Mouse (Mus musculus): ENCODE results near the gene Prrc2b. TPM values are rescaled to one million over a fixed set of nuclear protein-coding genes. Genes with fewer than 3 reads are reported as not detected.

The Prrc2b gene
- polyA plus RNA-seq, 1 experiment = 5.5 TPM

DNA sequence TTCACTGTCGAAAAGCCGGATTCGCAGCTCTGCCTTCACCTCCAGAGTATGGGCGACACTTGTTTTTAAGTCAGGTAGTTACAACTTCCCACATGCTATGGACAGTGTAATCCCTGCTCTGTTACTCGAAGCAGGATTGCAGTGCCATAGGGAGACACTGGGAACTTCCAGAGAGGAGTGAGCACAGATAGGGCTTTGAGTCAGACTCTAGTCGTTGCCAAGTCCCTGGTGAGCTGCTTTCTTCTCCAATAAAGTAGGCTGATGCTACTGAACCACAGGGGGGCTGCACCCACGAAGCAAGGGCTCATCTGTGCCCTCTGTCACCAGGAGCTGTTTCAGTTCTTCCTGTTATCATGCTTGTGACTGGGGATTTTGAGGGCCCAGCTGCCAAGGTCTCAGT, 70.7 kb downstream of the Prrc2b start:
- Histone ChIP-seq H3K4me3 (ENCODE audit: control insufficient read depth, low read depth, low read length) (no peak overlapping the region), H3K27ac (ENCODE audit: control insufficient read depth, insufficient read depth, low read depth, low read length) (no peak overlapping the region), H3K4me1 (ENCODE audit: control insufficient read depth, insufficient read depth, low read length) (no peaks in the 10 kb centered on the region; the same call in none of the 2 replicates), H3K36me3 (ENCODE audit: control insufficient read depth, insufficient read depth, low read length) (no peaks in the 10 kb centered on the region), H3K27me3 (ENCODE audit: control insufficient read depth, insufficient read depth, low read length) (no peaks in the 10 kb centered on the region)
- TF ChIP-seq CTCF (IDR thresholded peaks at IDR 0.05; ENCODE audit: control insufficient read depth, insufficient read depth, insufficient replicate concordance, low read depth, low read length) (no peak), POLR2A (IDR thresholded peaks at IDR 0.05; ENCODE audit: control insufficient read depth, low read depth, low read length) (no peak)

DNA sequence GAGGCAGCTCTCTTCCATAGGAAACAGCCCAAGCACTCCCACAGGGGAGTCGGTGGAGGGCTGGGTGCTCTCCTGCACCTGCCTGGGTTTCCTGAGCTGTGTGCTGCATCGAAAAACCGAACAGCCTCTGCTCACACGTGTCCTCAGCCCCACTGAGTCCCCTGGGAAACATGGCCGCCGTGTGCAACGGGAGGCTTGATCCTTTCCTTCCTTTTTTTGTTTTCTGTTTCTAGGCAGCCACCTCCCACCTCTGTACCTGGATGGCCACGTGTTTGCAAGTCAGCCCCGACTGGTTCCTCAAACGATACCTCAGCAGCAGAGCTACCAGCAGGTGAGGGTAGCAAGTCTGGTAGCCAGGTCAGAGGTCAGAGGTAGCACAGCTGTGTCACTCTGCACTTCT, 71.2 kb downstream of the Prrc2b start:
- Histone ChIP-seq H3K36me3 (ENCODE audit: control insufficient read depth, insufficient read depth, low read length) (no peaks in the 10 kb centered on the region), H3K4me1 (ENCODE audit: control insufficient read depth, insufficient read depth, low read length) (no peaks in the 10 kb centered on the region; the same call in none of the 2 replicates), H3K27ac (ENCODE audit: control insufficient read depth, insufficient read depth, low read depth, low read length) (no peak overlapping the region), H3K4me3 (ENCODE audit: control insufficient read depth, low read depth, low read length) (no peak overlapping the region), H3K27me3 (ENCODE audit: control insufficient read depth, insufficient read depth, low read length) (no peaks in the 10 kb centered on the region)
- no peak for TF ChIP-seq POLR2A (IDR thresholded peaks at IDR 0.05; ENCODE audit: control insufficient read depth, low read depth, low read length)

DNA sequence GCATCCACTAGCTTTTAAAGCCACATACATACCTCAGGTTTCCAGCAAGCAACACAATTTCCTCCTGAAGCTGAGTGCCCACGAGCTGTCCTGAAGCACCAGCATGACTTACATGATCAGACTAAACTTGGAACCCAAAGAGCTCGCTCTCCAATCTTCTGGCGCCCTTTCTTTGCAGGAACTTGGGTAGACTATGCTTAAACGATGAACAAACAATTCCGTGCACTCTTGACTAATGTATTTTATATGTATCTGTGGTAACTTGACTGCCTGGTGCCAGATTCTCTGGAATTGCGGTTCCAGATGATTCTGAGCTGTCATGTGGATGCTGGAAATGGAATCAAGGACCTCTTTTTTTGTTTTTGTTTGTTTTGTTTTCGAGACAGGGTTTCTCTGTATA, 84.6 kb downstream of the Prrc2b start:
- Histone ChIP-seq H3K4me1 (ENCODE audit: control insufficient read depth, insufficient read depth, low read length) (peaks cover 2% of the 10 kb centered on the region; the same call in 1 of the 2 replicates), H3K4me3 (ENCODE audit: control insufficient read depth, low read depth, low read length) (peak overlapping the region; percentile 97), H3K27me3 (ENCODE audit: control insufficient read depth, insufficient read depth, low read length) (no peaks in the 10 kb centered on the region), H3K36me3 (ENCODE audit: control insufficient read depth, insufficient read depth, low read length) (peaks cover 1% of the 10 kb centered on the region), H3K27ac (ENCODE audit: control insufficient read depth, insufficient read depth, low read depth, low read length) (no peak overlapping the region)
- no peak for TF ChIP-seq POLR2A (IDR thresholded peaks at IDR 0.05; ENCODE audit: control insufficient read depth, low read depth, low read length)
- TF ChIP-seq CTCF (IDR thresholded peaks at IDR 0.05; ENCODE audit: control insufficient read depth, insufficient read depth, insufficient replicate concordance, low read depth, low read length) = no peak

DNA sequence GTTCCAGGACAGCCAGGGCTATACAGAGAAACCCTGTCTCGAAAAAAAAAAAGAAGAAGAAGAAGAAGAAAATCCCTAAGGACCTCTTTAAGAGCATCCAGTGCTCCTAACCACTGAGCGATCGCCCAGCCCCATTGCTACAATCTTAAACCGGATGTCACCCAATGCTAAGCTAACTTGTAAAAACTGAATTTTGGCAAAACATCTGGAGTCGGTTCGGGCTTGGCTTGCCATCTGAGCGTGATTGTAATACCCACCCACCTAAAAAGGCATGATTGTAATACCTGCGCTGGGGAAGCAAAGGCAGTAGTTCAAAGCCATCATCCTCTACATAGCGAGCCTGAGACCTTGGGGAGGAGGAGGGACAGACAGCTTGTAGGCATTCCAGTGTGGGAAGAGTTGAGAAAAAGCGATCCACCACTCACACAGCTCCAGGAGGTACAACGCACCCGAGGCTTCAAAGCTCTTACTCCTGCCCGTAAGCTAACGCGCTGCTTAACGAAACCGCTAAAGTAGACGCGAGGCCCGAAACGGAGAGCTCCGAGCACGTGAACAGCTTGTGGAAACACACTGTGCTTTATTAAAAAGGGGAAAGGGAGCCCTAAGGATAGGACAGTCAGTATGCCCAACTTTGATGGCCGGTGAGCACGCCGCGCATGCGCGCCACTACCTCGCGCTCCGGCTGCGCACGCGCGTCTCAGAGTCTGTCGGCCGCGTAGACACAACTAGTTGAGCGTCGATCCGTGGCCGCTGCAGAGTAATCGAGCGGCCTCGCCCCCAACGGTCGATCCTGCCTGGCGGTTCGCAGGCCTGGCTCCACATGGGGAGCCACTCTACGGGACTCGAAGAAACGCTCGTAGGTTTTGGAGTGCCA, 85.2 kb downstream of the Prrc2b start, which contains the start of gene Pomt1:
Gene Pomt1 (plus strand): TSS at position 705 of the 874 bp plus-strand sequence.
- H3K36me3 ChIP-seq (ENCODE audit: control insufficient read depth, insufficient read depth, low read length) = peaks cover 1% of the 10 kb centered on the region
- TF ChIP-seq POLR2A (IDR thresholded peaks at IDR 0.05; ENCODE audit: control insufficient read depth, low read depth, low read length) (peak; percentile 94), CTCF (IDR thresholded peaks at IDR 0.05; ENCODE audit: control insufficient read depth, insufficient read depth, insufficient replicate concordance, low read depth, low read length) (no peak)

DNA sequence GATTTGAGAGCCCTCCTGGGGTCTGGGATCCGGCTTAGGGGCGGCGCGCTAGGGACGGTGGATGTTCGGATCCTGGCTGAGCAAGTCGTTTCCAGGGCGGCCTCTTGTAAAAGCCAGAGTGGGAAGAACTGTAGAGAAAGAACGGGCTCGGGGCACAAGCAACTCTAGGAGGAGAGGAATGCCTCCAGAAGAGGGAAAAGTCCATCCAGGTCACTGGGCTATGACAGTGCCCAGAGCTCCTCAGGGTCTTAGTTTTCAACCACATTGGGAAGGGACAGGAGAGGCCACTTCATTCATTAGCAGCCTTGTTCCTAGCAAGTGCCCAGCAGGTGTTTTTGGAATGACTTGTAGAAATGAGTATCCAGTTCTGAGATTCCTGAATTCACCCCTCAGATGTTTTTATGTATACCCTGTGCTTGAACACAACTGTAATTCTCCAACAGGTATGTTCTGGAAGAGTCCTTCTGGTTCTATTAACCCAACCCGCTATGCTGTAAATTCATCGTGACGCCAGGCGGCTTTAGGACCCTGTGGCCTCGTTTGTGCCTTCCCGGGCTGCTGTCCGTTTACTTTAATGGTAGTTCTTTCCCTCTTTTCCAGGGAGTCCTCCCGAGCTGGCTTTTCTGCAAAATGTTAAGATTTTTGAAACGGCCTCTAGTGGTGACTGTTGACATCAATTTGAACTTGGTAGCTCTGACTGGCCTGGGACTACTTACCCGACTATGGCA, 86.0 kb downstream of the Prrc2b start:
- Histone ChIP-seq H3K4me3 (ENCODE audit: control insufficient read depth, low read depth, low read length) (peak overlapping the region; percentile 97), H3K27me3 (ENCODE audit: control insufficient read depth, insufficient read depth, low read length) (no peaks in the 10 kb centered on the region), H3K36me3 (ENCODE audit: control insufficient read depth, insufficient read depth, low read length) (peaks cover 1% of the 10 kb centered on the region), H3K4me1 (ENCODE audit: control insufficient read depth, insufficient read depth, low read length) (peaks cover 2% of the 10 kb centered on the region; the same call in 1 of the 2 replicates), H3K27ac (ENCODE audit: control insufficient read depth, insufficient read depth, low read depth, low read length) (peak overlapping the region; percentile 99)
- TF ChIP-seq CTCF (IDR thresholded peaks at IDR 0.05; ENCODE audit: control insufficient read depth, insufficient read depth, insufficient replicate concordance, low read depth, low read length) = 0 out of 2 replicates have a peak, but pooled peaks have one; percentile 3
- TF ChIP-seq POLR2A (IDR thresholded peaks at IDR 0.05; ENCODE audit: control insufficient read depth, low read depth, low read length) = 0 out of 2 replicates have a peak, but pooled peaks have one; percentile 2

More for the DNA sequence above, 85.2 kb downstream of the Prrc2b start, which contains the start of gene Pomt1:
- Histone ChIP-seq H3K4me3 (ENCODE audit: control insufficient read depth, low read depth, low read length) (peak within 1 kb of the TSS; percentile 97), H3K27ac (ENCODE audit: control insufficient read depth, insufficient read depth, low read depth, low read length) (peak within 1 kb of the TSS; percentile 99), H3K27me3 (ENCODE audit: control insufficient read depth, insufficient read depth, low read length) (no peaks in the 10 kb centered on the region), H3K4me1 (ENCODE audit: control insufficient read depth, insufficient read depth, low read length) (peaks cover 2% of the 10 kb centered on the region; the same call in 1 of the 2 replicates)

DNA sequence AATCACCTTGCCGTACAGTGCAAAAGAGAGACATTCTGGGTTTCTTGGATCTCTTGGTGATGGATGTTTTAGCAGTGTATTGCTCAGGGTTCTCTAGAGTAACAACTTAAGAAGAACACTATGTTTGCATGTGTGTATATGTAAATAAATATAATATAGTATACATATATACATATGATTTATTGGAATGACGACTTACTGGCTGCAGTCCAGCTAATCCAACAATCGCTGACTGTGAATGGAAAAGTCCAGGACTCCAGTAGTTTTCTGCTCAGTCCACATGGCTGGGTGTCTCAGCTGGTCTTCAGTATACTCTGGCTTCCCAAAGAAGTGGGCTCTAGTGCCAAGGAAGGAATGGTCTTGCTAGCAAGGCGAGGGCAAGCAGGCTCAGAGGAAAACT, 86.7 kb downstream of the Prrc2b start:
- Histone ChIP-seq H3K27ac (ENCODE audit: control insufficient read depth, insufficient read depth, low read depth, low read length) (peak overlapping the region; percentile 99), H3K4me3 (ENCODE audit: control insufficient read depth, low read depth, low read length) (peak overlapping the region; percentile 97; the same call in 1 of the 2 replicates), H3K27me3 (ENCODE audit: control insufficient read depth, insufficient read depth, low read length) (no peaks in the 10 kb centered on the region), H3K4me1 (ENCODE audit: control insufficient read depth, insufficient read depth, low read length) (peaks cover 2% of the 10 kb centered on the region; the same call in 1 of the 2 replicates), H3K36me3 (ENCODE audit: control insufficient read depth, insufficient read depth, low read length) (peaks cover 1% of the 10 kb centered on the region)
- TF ChIP-seq POLR2A (IDR thresholded peaks at IDR 0.05; ENCODE audit: control insufficient read depth, low read depth, low read length) (no peak), CTCF (IDR thresholded peaks at IDR 0.05; ENCODE audit: control insufficient read depth, insufficient read depth, insufficient replicate concordance, low read depth, low read length) (no peak)

Data from testis, adult 2 months (tissue).